Mouse (Mus musculus): ENCODE measurements at regions not wholly inside any gene's neighbourhood (a gene's known extent, or its start where the extent isn't known, plus 50 kb on each side); places are given as distances from the start of the nearest gene placed in this dataset.

GRCm38 (mm10) chr7:145067366-145067765, 127.6 kb upstream of the Ccnd1 start:
- TF ChIP-seq POLR2A (IDR thresholded peaks at IDR 0.05; ENCODE audit: insufficient read length, low read depth) (no peak), MYOG (IDR thresholded peaks at IDR 0.05; ENCODE audit: control insufficient read depth in 1 of 3, insufficient read depth in 1 of 3, insufficient read length in 2 of 3, low read depth in 2 of 3) (no peak), MYOD1 (IDR thresholded peaks at IDR 0.05; ENCODE audit: control insufficient read depth in 1 of 3, insufficient read length in 2 of 3, low read depth in 2 of 3) (no peak), TCF12 (IDR thresholded peaks at IDR 0.05; ENCODE audit: insufficient read depth, poor library complexity, severe bottlenecking) (no peak), SRF (IDR thresholded peaks at IDR 0.05; ENCODE audit: control insufficient read depth, insufficient read length, low read depth) (no peak)

Measured in myocyte (in vitro differentiated cells).